Mouse (Mus musculus) myocyte (in vitro differentiated cells): ENCODE results near the gene Gm9857.

Source experiments
- CEBPB ChIP-seq: IDR thresholded peaks from 2 replicates; pipeline ENCODE4 v1.6.1; 2011; ENCODE audit warnings: mild to moderate bottlenecking, moderate library complexity; ENCODE audit not compliant: poor library complexity, insufficient read depth, severe bottlenecking
- E2F4 ChIP-seq: IDR thresholded peaks from one replicate; pipeline ENCODE4 v1.6.1; 2011; ENCODE audit warnings: mild to moderate bottlenecking, control low read depth, moderate library complexity; ENCODE audit not compliant: insufficient read depth
- MAX ChIP-seq: IDR thresholded peaks from one replicate; pipeline ENCODE4 v1.6.1; 2011; ENCODE audit warnings: low read depth, mild to moderate bottlenecking, control low read depth
- MYOD1 ChIP-seq, 3 experiments: IDR thresholded peaks; one replicate each; pipeline ENCODE4 v1.6.1; 2011; ENCODE audit warnings: control low read depth in 2 of 3, low read depth in 2 of 3, mild to moderate bottlenecking in 2 of 3, moderate library complexity in 1 of 3; ENCODE audit not compliant: insufficient read length in 2 of 3, control insufficient read depth in 1 of 3
- MYOG ChIP-seq, 3 experiments: IDR thresholded peaks; one replicate each; pipeline ENCODE4 v1.6.1; 2011; ENCODE audit warnings: control low read depth in 2 of 3, low read depth in 2 of 3, mild to moderate bottlenecking in 2 of 3; ENCODE audit not compliant: insufficient read length in 2 of 3, control insufficient read depth in 1 of 3, insufficient read depth in 1 of 3
- POLR2A ChIP-seq: IDR thresholded peaks from one replicate; pipeline ENCODE4 v1.6.1; 2011; ENCODE audit warnings: low read depth, mild to moderate bottlenecking, control low read depth, moderate library complexity; ENCODE audit not compliant: insufficient read length
- POLR2AphosphoS2 ChIP-seq: IDR thresholded peaks from one replicate; pipeline ENCODE4 v1.6.1; 2011; ENCODE audit warnings: low read depth, control low read depth; ENCODE audit not compliant: insufficient read length
- REST ChIP-seq: IDR thresholded peaks from one replicate; pipeline ENCODE4 v1.6.1; 2011; ENCODE audit warnings: mild to moderate bottlenecking, control low read depth, moderate library complexity; ENCODE audit not compliant: insufficient read depth, insufficient read length
- SRF ChIP-seq: IDR thresholded peaks from one replicate; pipeline ENCODE4 v1.6.1; 2011; ENCODE audit warnings: low read depth; ENCODE audit not compliant: control insufficient read depth, insufficient read length
- TCF12 ChIP-seq: IDR thresholded peaks from one replicate; pipeline ENCODE4 v1.6.1; 2011; ENCODE audit warnings: mild to moderate bottlenecking, control low read depth; ENCODE audit not compliant: poor library complexity, insufficient read depth, severe bottlenecking
- USF1 ChIP-seq: IDR thresholded peaks from one replicate; pipeline ENCODE4 v1.6.1; 2011; ENCODE audit warnings: low read depth, mild to moderate bottlenecking, control low read depth, moderate library complexity

DNA sequence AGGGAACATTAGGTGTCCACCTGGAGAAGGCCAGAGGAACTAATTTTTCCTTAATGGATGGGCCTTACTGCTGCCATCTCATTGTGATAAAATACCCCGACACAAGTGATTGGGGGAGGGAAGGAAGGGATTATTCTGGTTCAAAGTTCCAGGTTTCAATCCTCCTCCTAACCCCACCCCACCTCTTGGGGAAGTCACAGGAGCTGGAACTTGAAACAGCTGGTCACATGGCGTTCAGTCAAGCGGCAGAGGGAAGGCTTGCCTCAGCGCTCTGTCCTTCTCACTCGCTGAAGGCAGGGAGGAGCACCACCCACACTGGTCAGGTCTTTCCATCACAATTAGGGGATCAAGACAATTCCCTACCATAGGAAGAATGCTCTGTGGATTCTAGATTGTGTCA lies 1.6 kb downstream of the Gm9857 start:
- TF ChIP-seq MYOD1 (IDR thresholded peaks at IDR 0.05; ENCODE audit: control insufficient read depth in 1 of 3, insufficient read length in 2 of 3, low read depth in 2 of 3) (no peak), REST (no peak), POLR2AphosphoS2 (no peak), E2F4 (no peak), TCF12 (no peak), POLR2A (no peak), MAX (no peak), SRF (no peak), MYOG (IDR thresholded peaks at IDR 0.05; ENCODE audit: control insufficient read depth in 1 of 3, insufficient read depth in 1 of 3, insufficient read length in 2 of 3, low read depth in 2 of 3) (no peak), USF1 (no peak), CEBPB (no peak)
